Mouse (Mus musculus) WW6 (cell line): ENCODE measurements around the gene Plcb3.

Experiments
- DNase-seq: peaks from one replicate; pipeline ENCODE4 v3.0.0-alpha.2; 2013; ENCODE audit warnings: low read depth, low spot score

The Plcb3 gene

DNA sequence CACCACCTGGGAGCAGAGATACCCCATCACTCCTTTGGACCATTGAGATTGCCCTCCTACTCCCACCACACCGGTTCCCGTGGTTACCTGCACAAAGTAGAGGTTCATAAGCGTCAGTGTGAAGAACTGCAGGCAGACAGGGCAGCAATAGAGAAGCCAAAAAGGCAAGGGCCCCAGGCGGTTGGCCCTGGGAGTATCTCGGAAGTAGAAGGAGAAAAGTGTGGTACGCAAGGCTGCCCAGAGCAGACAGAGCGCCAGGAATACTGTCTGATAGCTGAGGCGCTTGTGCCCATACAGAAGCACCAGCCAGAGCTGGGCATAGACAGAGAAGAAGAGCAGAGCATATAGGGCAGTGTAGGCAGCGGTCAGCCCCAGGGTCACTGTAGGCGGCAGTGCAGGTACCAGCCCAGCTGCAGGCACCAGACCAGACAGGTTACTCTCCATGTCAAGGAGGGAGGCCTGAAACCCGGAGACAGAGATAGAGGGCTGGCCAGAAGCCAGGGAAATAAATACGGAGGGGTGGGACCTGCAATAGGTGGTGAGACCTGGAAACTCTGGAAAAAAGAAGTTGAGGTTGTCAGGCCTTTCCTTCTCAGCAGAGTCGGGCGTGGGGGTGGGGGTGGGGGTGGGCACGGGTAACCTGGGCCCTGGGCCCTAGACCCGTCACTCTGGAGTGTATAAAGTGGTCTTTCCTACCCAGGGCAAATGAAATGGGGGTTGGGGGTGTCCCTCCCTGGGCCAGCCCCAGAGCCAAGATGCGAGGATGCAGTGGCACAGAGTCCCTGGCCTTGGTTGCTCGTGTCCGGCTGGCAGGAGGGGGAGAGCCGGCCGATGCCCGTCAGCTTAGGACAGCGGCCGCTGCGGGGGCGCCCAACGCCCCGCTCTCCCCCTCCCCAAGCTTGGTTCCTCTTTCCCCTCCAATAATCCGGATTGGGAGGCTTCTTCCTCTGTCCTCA, 35.6 kb downstream of the Plcb3 start:
- no peak for DNase-seq

DNA sequence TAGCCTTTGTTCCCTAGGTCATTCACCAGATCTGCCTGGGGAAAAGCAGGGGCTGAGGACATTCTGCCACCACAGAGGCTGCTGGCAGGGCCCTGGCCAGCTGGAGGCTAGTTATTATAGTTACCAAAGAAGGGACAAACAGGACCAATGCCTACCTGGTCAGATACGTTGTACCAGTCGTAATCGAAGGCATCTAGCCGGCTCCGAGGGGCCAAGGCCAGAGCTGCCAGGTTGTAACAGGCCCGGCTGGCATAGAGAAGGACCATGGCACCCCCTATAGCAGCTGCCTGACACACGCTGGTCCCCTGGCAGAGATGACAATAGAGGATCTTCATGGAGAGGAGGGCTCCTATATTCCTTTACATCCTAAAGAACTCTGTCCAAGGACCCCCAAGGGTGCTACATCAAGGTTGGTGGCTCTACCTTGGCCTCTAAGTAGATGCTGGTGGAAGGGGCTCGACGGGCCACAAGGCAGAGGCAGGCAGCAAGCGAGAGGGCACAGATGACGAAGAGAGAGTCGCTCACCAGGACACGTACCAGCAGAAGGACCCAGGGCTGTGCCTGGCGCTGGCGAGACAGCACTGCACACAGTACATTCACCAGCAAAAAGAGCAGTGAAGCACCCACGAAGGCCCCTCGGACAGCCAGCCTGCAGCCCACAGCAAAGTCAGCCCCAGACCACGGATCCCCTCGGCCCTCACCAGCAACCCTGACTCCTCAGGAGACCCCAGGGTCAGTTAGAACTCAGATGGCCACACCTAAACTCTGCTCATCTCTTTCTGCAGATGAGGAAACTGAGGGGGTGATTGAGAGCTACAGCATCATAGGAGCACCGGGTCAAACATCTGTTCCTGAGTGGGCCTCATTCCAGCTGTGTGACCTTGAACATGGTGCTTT, 36.9 kb downstream of the Plcb3 start:
- no peak for DNase-seq

DNA sequence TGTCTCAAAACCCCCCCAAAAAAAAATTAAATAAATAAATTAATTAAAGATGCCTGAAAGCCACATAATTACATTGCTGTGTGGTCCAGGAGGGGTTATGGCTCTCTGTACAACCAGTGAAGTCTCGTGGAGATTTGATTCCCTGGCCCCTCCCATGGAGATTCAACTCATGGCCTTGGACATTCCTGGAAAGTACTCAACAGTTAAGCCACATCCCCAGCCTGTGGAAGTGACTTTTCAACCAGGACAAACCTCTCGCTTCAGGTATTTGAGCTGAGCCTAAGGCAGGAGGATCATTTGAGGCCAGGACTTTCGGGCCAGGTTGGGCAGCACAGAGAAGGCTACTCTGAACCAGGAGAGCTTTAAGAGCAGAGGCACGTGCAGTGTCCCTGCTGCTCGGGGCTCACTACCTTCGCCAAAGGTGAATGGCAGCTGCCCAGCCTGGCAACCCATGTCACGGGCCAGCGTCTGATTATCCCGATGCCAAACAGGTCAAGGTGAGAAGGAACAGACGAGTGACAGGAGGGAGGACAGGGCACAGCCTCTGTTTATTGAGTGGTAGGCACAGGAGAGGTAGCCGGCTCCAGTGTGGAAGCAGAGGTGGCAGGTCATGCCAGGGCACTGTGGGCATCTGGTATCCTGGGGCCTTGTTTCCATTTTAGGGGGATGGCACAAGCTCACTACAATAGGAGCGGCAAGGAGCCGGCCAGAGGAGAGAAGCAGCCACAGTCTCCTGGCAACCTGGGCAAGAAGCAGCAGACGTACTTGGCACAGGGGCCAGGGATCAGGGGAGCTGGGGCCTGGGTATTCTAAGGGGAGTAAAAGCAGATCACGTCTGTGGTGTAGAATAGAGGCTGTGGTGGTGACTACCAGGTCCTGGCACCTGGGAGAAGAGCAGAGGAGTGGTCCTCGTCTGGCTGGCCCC, 38.5 kb downstream of the Plcb3 start:
- no peak for DNase-seq

DNA sequence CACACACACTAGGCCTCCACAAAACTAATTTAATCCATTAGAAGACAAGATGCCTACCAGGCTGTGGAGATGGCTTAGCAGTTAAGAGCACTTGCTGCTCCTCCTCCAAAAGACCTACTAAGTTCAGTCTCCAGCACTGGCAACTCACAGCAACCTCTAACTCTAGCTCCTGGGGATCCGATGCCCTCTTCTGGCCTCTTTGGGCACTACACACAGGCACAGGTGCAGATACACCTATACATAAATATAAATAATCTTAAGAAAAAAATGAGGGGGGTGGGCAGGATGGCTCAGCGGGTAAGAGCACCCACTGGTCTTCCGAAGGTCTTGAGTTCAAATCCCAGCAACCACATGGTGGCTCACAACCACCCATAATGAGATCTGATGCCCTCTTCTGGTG, 40.0 kb downstream of the Plcb3 start:
- DNase-seq, result no peak

- no peak for DNase-seq
These were observed 41.9 kb downstream of the Plcb3 start, which contains the start of gene Kcnk4 for GRCm38 (mm10) chr19:6934195-6934977. Gene Kcnk4 (minus strand): TSS chr19:6934515.

GRCm38 (mm10) chr19:6933436-6934194, 42.7 kb downstream of the Plcb3 start:
- no peak for DNase-seq

DNA sequence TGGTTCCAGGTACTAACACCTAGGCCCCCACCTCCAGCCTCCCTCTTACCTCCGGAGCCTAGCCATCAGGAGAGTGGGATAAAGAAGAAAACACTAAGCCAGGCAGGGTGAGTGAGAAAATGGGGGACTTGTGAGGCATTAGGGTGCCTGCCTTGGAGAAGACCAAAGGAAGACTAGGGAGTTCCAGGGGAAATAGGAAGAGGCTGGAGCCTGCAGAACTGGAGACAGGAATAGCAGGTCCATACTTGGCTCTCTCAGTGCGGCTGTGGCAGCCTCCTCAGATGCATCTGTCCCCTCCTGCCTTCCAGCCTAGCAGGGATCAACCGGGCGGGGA, 43.2 kb downstream of the Plcb3 start:
- DNase-seq, result no peak

GRCm38 (mm10) chr19:6932018-6932417, 44.3 kb downstream of the Plcb3 start:
- no peak for DNase-seq

DNA sequence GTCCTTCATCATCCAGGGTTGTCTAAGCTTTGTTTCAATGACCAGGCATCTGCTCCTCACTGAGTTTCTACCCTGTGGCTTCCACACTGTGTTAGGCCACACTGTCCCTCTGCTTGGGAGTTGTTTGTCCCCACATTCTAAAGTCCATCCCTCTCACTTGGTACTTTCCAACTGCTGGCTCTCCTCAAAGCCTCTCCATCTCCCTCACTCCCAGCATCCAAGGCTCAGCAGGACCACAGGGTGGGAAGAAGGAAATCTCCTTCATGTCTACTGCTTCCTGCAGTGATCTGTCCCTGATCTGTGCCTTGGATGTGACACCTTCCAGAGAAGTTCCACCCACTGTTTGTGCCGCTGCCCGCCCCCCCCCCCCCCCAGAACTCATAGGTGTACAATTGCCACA, 45.3 kb downstream of the Plcb3 start:
- DNase-seq, result no peak

DNA sequence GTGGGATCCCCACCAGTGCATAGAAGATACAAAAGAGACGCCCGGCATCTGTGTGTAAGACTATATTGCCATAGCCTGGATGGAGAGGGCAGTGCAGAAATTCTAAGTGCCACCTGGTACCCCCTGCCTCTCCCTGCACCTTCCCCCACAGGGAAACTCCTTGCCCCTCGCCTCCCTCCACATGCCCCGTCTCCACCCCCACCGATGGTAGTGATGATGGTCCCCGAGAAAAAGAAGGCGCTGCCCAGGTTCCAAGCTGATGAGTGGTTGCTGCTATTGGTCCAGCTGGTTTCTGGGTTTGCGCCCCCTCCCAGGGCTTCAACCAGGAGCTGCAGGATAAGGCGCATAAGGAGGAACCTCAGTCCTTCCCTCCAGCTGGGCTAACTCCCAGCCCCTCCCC, 48.2 kb downstream of the Plcb3 start:
- no peak for DNase-seq

DNA sequence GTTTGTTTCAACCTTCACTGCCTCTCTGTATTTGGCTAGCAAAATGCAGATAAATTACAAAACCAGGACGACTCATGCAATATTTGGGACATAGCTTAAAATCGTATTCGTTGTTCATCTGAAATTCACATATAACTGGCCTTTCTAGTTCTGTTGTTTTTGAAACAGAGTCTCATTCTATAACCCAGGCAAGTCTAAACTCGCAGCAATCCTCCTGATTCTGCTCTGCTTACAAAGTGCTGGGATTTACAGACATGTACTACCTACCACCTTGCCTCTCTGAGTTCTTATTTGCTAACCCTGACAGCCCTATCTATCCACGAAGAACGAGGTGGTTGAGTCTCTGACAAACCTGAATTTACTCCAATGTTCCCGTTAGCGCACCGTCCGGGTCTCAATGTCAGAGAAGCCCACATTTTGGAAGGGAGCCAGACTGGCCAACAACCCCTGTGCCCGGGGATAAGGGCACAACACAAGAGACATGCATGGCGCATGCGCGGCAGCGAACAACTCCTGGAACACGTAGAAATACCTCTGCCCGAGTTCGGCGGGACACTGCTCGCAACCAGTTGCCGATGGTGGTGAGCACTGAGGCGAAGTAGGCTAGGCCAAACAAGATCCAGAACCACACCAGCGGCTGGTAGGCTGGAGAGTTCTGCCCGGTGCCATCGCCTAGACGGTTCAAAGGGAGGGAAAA, 49.6 kb downstream of the Plcb3 start:
- no peak for DNase-seq

- DNase-seq, result no peak
These were observed 50.5 kb downstream of the Plcb3 start for GRCm38 (mm10) chr19:6925611-6926329.

GRCm38 (mm10) chr19:6925307-6925573, 51.0 kb downstream of the Plcb3 start, which contains the start of gene Catsperz:
Gene Catsperz (minus strand): TSS chr19:6925380.
- DNase-seq, result no peak

GRCm38 (mm10) chr19:6924461-6925306, 51.6 kb downstream of the Plcb3 start:
- DNase-seq, result no peak

DNA sequence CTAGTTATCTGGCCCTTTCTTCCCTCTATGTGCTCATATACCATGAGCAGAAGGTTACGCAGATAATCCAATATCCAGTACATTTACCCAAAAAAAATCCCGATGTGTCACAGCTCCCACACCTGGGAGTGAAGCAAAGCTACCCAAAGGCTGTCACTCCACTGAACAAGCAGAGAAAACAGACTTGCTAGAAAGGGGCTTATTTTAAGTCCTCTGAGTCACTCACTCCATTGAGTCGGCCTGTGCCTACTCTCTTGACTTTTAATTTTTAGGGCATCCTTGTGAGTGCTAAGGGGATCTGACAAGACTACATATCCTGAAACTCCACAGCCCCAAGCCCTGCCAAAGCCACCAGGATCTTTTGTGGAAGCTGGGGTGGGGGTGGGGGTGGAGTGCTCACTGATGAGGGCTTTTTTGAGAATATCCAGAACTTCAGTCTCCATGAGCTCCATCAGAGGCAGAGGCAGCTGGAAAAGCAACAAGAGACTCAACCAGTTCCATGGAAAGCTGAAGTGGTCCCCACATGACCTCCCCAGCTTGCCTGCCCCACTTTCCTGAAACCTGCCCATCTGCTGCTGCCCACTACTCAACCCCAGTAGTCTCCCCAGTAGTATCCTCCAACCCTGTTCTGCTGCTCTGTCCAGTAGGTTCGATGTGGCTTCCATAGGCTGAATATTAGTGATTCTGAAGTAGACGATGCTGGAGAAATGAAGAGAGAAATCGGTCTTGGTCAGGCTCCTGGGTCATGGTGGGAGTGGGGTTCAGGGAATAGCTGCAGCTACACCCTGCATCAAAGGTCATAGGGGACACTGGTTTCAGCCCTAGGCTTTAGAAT, 53.2 kb downstream of the Plcb3 start:
- DNase-seq, result no peak

DNA sequence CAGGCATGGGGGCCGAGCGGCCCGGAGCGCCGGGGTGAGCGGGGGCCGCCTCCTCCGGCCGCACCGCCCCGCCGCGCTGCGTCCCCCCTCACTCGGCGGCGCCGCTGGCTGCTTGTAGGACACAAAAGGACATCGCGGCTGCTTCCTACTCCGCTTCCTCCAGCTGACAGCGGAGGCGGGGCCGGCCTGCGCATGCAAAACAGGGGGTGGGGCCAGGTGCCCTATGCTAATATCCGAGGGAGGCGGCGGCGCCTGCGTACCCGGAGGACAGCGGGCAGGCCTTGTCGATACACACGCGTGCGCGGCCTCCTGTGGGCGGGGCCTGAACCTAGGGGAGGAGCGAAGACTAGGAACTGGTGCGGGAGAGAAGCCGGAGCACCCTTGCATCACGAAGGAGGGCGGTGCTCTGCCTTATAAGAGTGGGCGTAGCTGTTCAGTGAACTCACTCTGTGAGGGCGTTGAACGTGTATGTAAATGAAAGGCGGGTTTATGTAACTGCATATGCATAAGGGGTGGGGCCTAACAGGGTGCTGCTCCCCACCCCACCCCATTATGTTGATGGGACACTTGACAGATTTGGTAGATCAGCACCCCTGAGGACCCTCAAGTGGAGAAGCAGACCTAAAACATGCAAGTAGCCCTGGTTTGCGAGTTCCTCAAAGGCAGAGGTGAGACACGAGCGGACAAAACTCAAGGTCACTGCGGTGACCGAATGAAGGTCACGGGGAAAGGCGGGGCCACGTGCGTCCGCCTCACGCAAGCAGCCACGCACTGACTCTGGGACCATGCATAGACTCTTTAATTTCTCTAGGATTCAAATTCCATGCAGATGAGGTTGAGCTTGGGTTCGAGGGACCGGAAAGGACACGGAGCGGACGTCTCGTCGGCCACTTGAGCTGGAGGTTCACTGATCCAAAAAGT, 54.4 kb downstream of the Plcb3 start, which contains the start of gene Esrra:
Gene Esrra, minus strand, starts transcription at position 167 of the 921 bp plus-strand sequence.
- peak; percentile 100 for DNase-seq
